Mouse (Mus musculus) forebrain, postnatal 0 days (tissue): ENCODE measurements at regions not wholly inside any gene's neighbourhood (a gene's known extent, or its start where the extent isn't known, plus 50 kb on each side); places are given as distances from the start of the nearest gene placed in this dataset.

Experiments used
- ATAC-seq: fragments of 200-750 bp; cut with Nextera tagmentation; 2 replicates; pipeline ENCODE4 v1.8.0; 2017; ENCODE audit warnings: mild to moderate bottlenecking, moderate library complexity
- DNase-seq: peaks from one replicate; pipeline ENCODE4 v3.0.0-alpha.2; 2015
- H3K27ac ChIP-seq: fragments of 300-500 bp; sonication (generic); 2 replicates; pipeline ENCODE4 v1.5.1; 2014; ENCODE audit warnings: low read depth, mild to moderate bottlenecking, antibody characterized with exemption, low read length, moderate library complexity, mixed read lengths
- H3K27me3 ChIP-seq: fragments of 300-500 bp; sonication (generic); 2 replicates; pipeline ENCODE4 v1.6.1; 2014; ENCODE audit warnings: mild to moderate bottlenecking, low read length, mixed read lengths; ENCODE audit not compliant: insufficient read depth
- H3K36me3 ChIP-seq: fragments of 300-500 bp; sonication (generic); 2 replicates; pipeline ENCODE4 v1.6.1; 2014; ENCODE audit warnings: mild to moderate bottlenecking, moderate library complexity; ENCODE audit not compliant: insufficient read depth
- H3K4me1 ChIP-seq: fragments of 300-500 bp; sonication (generic); 2 replicates; pipeline ENCODE4 v1.6.1; 2014; ENCODE audit warnings: antibody characterized with exemption; ENCODE audit not compliant: insufficient read depth
- H3K4me2 ChIP-seq: fragments of 300-500 bp; sonication (generic); 2 replicates; pipeline ENCODE4 v1.6.1; 2014; ENCODE audit warnings: low read depth, mild to moderate bottlenecking, moderate library complexity
- H3K4me3 ChIP-seq: fragments of 300-500 bp; sonication (generic); 2 replicates; pipeline ENCODE4 v1.5.1; 2014; ENCODE audit warnings: low read depth, low read length, mixed read lengths
- H3K9ac ChIP-seq: fragments of 300-500 bp; sonication (generic); 2 replicates; pipeline ENCODE4 v1.6.1; 2014; ENCODE audit warnings: mild to moderate bottlenecking
- H3K9me3 ChIP-seq: fragments of 300-500 bp; sonication (generic); 2 replicates; pipeline ENCODE4 v1.6.1; 2016; ENCODE audit warnings: low read length
- CTCF ChIP-seq: sonication (generic); IDR thresholded peaks from 2 replicates; pipeline ENCODE4 v1.5.1; 2016; ENCODE audit warnings: antibody characterized with exemption, control low read depth, low read depth
- WGBS: fragments of 180-500 bp; shearing (Covaris S2); extraction: QIAGEN DNeasy Blood & Tissue Kit; methylation state at CpG from one replicate; pipeline ENCODE4 v1.1.7; 2014; 5-methylcytosine and 5-hydroxymethylcytosine counted together

DNA sequence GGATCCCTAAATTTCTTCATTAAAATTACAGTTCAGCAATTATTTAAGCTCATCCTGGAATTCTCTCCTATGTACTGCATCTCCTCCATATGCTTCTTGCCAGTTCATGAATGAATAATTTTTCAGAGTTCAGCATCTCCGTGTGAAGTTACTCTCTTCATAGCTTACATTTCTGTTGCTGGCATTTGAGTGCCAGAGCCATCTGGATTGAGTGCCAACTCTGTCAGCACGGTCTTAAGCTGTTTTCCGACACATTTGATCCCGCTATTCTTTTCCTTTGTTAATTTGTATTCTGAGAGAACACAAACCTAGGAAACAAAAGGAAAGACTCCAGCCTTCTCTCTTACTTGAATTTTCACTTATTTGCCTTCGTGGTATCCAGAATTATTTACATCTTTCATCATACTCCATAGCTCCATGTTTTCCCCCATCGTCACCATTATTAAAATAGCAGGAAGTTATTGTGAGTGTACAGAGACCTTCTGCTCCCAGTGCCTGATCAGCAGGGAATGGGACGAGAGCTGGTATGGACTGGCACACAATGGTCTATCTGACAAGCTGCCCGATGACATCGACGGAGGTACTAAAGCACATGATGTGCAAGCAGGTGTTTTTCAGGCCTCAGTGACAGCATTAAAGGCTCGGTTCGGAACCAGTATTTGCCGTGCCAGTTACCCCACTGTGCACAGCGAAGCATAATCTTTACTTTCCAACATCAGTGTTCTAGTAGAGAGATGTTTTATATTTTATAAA is 1274.2 kb downstream of the Efna5 start:
- 27% methylated on average over 14 of the region's 14 CpGs for WGBS
- Histone ChIP-seq H3K9me3 (no peaks in the 10 kb centered on the region), H3K4me3 (no peak overlapping the region), H3K36me3 (no peaks in the 10 kb centered on the region), H3K27me3 (no peaks in the 10 kb centered on the region), H3K9ac (no peak overlapping the region), H3K27ac (no peak overlapping the region), H3K4me1 (no peaks in the 10 kb centered on the region), H3K4me2 (peak overlapping the region; percentile 35)
- DNase-seq (peak; percentile 43), ATAC-seq (peak; percentile 68)
- no peak for TF ChIP-seq CTCF

DNA sequence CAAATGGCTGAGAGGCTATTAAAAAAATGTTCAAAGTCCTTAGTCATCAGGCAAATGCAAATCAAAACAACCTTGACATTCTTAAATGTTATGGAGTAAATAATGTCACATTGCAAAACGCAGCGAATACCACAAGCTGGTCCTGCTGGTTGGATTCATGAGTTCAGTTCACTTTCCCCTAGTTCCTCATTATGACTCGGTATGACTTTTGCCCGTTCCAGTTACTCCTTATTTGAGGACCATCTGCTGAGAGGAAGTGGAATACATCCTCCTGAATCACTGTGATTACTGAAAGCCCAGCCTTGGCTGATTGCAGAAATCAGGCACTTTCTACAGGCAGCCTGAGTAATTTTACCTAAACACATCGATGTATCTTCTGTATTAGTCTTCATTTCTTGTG is 1276.9 kb downstream of the Efna5 start:
- no peak for DNase-seq
- Histone ChIP-seq H3K36me3 (no peaks in the 10 kb centered on the region), H3K27me3 (no peaks in the 10 kb centered on the region), H3K9ac (no peak overlapping the region), H3K4me2 (no peak overlapping the region), H3K4me1 (no peaks in the 10 kb centered on the region), H3K9me3 (no peaks in the 10 kb centered on the region), H3K27ac (no peak overlapping the region), H3K4me3 (no peak overlapping the region)
- TF ChIP-seq CTCF: no peak
- no peak for ATAC-seq
- 94% methylated on average over 5 of the region's 5 CpGs for WGBS

DNA sequence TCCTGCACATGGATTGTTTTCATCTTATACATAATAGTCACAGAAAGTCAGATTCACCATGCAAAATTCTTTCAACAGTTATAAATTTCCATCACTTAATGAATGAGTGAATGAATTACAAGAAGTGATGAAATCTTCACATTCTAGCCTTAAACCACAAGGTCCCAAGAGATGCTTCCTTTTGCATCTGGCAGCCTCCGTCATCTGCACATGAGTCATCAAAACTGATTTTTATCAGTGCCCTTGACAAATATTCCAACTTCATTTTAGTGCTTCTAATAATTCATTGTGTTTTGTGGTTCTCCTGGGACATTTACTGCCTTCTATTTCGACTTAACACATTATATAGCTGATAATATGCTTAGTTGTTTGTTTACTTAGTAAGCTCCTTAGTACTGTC is 1291.9 kb downstream of the Efna5 start:
- Histone ChIP-seq H3K9ac (no peak overlapping the region), H3K4me2 (no peak overlapping the region), H3K27me3 (no peaks in the 10 kb centered on the region), H3K4me1 (no peaks in the 10 kb centered on the region), H3K36me3 (no peaks in the 10 kb centered on the region), H3K9me3 (no peaks in the 10 kb centered on the region), H3K27ac (no peak overlapping the region), H3K4me3 (no peak overlapping the region)
- TF ChIP-seq CTCF: no peak
- 77% methylated on average over 2 of the region's 2 CpGs for WGBS
- DNase-seq (no peak), ATAC-seq (no peak)

DNA sequence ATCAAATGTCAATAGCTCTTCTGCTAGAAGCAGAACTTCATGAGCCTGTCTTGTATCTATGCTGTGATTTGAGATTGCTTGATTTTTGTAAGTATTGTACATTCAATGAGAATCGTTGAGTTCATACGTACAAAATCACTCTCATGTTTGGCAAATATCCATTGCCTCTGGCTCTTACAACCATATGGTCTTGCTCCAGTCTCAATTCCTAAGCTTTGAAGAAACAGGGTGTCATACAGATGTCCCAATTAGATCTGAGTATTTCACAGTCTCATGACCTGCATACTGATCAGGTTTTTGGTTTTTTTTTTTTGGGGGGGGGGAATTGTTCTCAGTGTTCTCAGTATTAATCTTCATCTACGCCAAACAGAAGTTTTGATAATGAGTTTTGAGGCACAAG is 1302.2 kb downstream of the Efna5 start:
- DNase-seq: no peak
- Histone ChIP-seq H3K4me2 (no peak overlapping the region), H3K4me3 (no peak overlapping the region), H3K27me3 (no peaks in the 10 kb centered on the region), H3K27ac (no peak overlapping the region), H3K4me1 (no peaks in the 10 kb centered on the region), H3K36me3 (no peaks in the 10 kb centered on the region), H3K9me3 (no peaks in the 10 kb centered on the region), H3K9ac (no peak overlapping the region)
- no peak for ATAC-seq
- WGBS: 65% methylated on average over 3 of the region's 3 CpGs
- TF ChIP-seq CTCF: no peak

DNA sequence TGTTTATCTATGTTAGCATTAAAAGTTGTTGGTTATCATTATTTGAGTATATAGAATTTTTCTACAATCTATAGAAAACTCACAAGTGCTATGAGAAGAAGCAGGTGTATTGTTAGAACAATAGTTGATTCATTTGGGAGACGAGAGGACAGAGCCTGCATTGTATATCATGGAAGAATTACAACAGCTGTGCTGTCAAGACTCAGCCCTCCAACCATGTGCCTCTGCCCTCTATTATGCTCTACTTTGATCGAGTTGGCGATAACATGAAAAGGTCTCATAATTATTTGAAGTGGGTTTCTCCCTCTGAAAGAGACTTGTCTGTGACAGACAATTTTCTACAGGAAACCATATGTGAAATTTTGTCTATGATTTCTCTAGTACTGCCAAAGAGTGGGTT is 1310.2 kb downstream of the Efna5 start:
- Histone ChIP-seq H3K36me3 (no peaks in the 10 kb centered on the region), H3K4me1 (no peaks in the 10 kb centered on the region), H3K9me3 (no peaks in the 10 kb centered on the region), H3K4me3 (no peak overlapping the region), H3K27ac (no peak overlapping the region), H3K4me2 (no peak overlapping the region), H3K27me3 (no peaks in the 10 kb centered on the region), H3K9ac (no peak overlapping the region)
- TF ChIP-seq CTCF: no peak
- WGBS: 43% methylated on average over 3 of the region's 3 CpGs
- DNase-seq: no peak
- ATAC-seq: no peak
